Mouse (Mus musculus) adrenal gland, adult 8-10 months (tissue): Measurements from ENCODE around the gene 3425401B19Rik. TPM values are rescaled to one million over a fixed set of nuclear protein-coding genes. Genes with fewer than 3 reads are reported as not detected.

Experiments used
- DNase-seq: peaks from one replicate; pipeline ENCODE4 v3.0.0; 2022
- total RNA-seq, 4 experiments: library from RNA; stranded (reverse); gene quantifications; 2 replicates each; pipeline ENCODE4 v1.2.4; 2022

Gene 3425401B19Rik
- total RNA-seq, 4 experiments from 2014 or later: 0.05 TPM; not detected in 3

GRCm38 (mm10) chr14:32659781-32660180, 25.3 kb downstream of the 3425401B19Rik start:
- DNase-seq: no peak

DNA sequence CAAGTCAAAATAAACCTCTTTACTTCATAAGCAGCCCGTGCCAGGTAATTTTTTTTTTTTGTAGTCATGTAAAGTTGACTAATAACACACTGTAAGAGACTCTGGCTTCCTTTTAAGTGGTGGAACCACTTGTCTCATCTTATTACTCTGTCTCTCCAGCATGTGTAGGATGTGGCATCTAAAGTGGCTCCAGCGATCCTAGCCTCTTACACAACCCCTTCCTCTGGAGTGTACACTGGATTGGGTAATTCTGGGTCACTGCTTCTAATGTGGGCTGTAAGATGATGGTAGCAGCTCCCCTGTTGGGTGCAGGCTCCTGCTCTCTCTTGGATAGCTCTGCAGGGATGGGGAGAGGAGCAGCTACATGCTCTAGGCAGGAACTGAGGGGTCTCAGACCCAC, 46.6 kb downstream of the 3425401B19Rik start:
- DNase-seq: no peak

GRCm38 (mm10) chr14:32634015-32634682, 50.9 kb downstream of the 3425401B19Rik start:
- peak; percentile 29 for DNase-seq

DNA sequence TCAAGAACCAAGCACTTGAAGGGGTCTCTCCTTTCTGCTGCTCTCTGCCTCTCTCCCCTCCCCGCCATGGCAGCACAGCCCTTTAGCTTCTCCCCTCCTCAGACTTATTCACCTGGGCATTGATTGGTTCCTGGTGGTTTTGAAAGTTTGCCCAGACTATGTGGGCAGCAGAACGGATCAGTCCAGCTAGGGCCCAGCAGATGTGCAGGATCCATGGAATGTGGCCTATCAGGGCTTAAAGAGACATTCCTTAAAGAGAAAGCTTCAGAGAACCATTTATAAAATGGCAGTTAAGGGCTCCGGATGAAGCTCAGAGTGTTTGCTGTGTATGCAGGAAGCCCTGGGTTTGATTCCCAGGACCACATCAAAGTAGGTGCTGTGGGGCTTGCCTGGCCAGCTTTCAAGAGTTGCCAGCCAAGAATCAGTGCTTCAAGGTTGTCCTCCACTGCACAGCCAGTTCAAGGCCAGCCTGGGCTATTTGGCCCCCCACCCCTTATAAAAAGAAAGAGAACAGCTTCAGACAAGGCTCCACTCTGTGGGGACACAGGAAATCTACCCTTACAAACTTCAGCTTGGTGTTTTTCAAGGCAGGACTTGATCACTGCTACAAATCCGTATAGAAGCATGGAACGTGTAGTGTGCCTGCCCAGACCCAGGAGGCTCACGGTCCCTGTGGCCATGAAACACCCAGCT, 52.0 kb downstream of the 3425401B19Rik start:
- peak; percentile 18 for DNase-seq

GRCm38 (mm10) chr14:32628584-32628983, 56.5 kb downstream of the 3425401B19Rik start:
- no peak for DNase-seq

DNA sequence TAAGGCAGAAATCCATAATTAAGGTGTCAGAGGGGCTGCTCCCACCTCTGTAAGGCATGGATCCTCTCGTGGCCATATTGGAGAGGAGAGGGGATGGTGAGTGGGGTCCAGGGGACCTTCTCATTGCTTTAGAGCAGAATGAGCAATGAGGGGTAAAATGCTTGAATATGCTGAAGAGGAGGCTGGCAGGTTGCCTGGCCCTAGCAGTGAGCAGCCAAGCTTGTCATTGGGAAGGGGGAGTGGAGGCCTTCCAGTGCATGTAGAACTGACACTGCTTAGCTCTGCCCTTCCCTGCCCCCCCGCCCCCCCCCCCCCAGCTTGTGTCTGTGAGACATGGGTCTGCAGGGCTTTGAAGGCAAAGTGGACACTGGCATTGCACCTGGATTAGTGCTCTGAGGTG, 57.8 kb downstream of the 3425401B19Rik start:
- DNase-seq: no peak

- DNase-seq: no peak
These were observed 60.3 kb downstream of the 3425401B19Rik start for GRCm38 (mm10) chr14:32624811-32625210.

- DNase-seq: no peak
These were observed 60.8 kb downstream of the 3425401B19Rik start for GRCm38 (mm10) chr14:32624245-32624644.

GRCm38 (mm10) chr14:32617253-32617652, 67.8 kb downstream of the 3425401B19Rik start:
- DNase-seq: no peak

DNA sequence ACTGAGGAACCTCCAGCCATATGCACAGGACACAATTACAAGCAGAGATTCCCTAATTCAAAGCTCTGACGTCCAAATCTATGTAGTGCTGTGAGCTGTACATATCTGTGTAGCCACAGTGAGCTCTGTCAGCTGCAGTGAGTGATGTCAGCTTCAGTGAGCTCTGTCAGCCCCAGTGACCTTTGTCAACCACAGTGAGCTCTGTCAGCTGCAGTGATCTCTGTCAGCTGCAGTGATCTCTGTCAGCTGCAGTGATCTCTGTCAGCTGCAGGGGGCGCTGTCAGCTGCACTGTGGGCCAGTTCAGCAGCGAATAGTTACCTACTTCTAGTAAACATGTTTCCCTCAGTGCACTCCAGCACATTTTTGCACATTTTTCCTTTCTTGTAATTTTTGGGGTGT, 75.7 kb downstream of the 3425401B19Rik start:
- DNase-seq: no peak

Other genes starting within 250 kb of the 3425401B19Rik start
- gene Slc18a3, start 220.4 kb downstream of the 3425401B19Rik start, total RNA-seq: not detected
- not detected for gene Chat, start 219.3 kb downstream of the 3425401B19Rik start, total RNA-seq
- gene Ercc6, start 171.8 kb downstream of the 3425401B19Rik start, total RNA-seq: 10 to 100 TPM in 3 of 4 experiments, 1 to 10 TPM in 1; 9.9 to 20.2 (median 14.8) TPM
- 1 to 10 TPM; 2.6 to 5.4 (median 4.2) TPM for gene Prrxl1, start 85.9 kb downstream of the 3425401B19Rik start, total RNA-seq
- 1 to 10 TPM; 2.0 to 5.7 (median 3.3) TPM for gene Tmem273, start 100.7 kb upstream of the 3425401B19Rik start, total RNA-seq
- gene Fam170b, start 148.7 kb upstream of the 3425401B19Rik start, total RNA-seq: under 1 TPM; 0.13 to 0.28 (median 0.19) TPM
- 10 to 100 TPM; 15.7 to 22.0 (median 18.1) TPM for gene Vstm4, start 171.5 kb upstream of the 3425401B19Rik start, total RNA-seq